Mouse (Mus musculus): Measurements from ENCODE around the gene Cep135. TPM values are rescaled to one million over a fixed set of nuclear protein-coding genes. Genes with fewer than 3 reads are reported as not detected.

Gene Cep135
- total RNA-seq (2021) = 6.4 and 6.6 TPM in 2 replicates
- long read RNA-seq, experiment 1 = 0 reads
- long read RNA-seq, experiment 2, full-length matches to known transcripts = 1 of 4 reads
- long read RNA-seq, experiment 2, partial matches to known transcripts = 0 of 4 reads
- long read RNA-seq, experiment 2, other reads (novel, unspliced or antisense) = 3 of 4 reads

DNA sequence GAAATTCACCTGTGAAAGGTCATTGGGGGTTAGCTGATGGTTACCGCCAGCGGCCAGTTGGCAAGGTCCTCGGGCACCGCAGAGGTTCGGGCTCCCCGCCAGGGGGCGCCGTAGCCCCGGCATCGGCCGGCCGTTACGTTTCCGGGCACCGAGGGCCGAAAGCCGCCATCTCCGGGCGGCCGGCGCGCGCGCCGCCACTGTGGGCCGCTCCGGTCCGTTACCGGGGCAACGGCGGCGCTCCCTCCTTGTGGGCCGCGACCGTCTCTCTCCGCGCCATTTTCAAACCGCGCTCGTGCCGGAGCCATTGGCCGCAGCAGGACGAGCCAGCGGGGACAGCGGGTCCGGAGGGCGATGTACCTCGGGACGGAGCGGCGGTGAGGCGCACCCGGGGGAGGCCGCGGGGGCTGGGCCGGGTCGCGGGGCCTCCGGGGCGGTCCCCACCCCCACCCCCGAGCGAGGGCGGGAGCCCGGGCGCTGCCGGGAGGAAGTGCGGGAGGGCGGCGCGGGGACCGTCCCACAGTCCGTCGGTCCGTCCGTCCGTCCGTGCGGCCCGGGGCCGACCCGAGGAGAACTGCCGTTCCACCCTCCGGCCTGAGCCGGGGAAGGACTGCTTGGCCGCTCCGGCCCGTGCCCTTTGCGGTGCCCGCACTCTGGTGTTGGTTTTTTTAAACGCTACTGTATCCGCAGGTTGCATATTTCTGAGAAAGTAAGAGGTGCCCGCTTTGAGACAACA, at the start of gene Cep135:
Cep135 (plus strand) TSS at position 148 of the 733 bp plus-strand sequence.
- DNase-seq = peak; percentile 96

DNA sequence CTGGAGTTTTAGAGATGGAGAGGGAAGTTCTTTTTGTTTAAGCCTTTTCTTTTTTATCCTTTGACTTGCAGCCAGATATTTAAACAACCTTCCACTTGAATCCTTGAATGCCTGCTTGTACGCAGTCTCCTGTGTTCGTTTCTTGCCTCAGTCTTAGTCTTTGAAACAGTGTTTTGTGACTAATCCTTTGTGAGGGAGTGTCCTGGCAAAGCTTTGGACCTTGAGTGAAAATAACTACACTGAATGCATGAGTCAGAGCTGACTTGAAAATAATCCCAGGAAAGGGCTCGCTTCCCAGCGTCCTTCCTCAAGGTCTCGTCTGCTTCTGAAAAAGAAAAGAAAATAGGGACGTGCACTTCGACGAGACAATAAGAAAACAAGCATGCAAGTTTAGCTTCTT, 48.3 kb upstream of the Cep135 start:
- peak; percentile 73 for DNase-seq

DNA sequence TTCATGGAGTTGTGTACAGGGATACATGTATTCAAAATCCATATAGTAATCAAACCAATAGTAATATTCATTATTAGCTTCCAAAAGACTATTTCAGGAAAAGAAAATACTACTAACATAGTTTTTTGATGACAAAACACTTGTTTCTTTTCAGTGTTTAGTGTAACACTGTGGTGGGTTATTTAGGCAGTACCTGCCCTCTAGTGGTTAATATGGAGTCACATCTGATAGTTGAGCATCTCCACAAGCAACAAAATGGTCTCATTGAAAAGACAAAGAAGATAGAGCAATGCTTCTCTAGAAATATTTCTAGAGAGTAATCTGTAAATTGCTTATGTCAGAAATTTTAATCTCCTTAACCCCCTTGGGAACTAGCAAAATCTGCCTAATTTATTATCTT, 47.7 kb upstream of the Cep135 start:
- no peak for DNase-seq

DNA sequence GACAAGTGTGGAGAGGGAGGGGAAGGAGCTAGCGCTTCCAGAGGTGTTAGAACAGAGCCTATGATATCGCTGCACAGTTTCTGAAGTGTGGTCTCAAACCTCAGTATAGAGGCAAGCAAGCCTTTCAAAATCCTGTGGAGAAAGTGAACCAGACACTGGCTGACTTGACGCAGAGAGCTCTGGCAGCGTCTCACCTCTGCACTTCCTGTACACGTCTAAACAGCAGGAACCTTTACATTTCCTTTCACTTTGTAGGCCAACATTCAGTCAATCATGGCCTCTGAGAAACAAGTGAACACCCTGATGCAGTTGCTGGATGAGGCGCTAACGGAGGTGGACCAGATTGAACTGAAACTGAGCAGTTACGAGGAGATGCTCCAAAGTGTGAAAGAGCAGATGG, 45.3 kb upstream of the Cep135 start:
- DNase-seq = no peak

DNA sequence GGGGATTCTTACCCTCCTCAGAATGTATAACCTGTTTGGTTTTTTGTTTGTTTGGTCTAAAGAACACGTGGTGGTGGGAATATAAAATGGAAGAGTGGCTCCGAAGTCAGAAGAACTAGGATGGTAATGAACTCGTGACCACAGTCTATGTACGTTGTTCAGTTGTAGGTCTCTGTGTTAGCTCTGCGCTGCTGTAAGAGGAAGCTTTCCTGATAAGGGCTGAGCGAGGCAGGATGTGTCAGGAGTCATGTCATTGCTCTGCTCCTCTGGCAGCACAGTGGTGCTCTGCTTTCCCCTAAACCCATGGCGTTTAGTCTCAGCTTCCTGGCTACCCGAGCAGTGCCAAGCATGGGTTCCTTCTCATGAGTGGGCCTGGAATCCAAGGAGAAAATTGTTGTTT, 38.1 kb upstream of the Cep135 start:
- DNase-seq = no peak

DNA sequence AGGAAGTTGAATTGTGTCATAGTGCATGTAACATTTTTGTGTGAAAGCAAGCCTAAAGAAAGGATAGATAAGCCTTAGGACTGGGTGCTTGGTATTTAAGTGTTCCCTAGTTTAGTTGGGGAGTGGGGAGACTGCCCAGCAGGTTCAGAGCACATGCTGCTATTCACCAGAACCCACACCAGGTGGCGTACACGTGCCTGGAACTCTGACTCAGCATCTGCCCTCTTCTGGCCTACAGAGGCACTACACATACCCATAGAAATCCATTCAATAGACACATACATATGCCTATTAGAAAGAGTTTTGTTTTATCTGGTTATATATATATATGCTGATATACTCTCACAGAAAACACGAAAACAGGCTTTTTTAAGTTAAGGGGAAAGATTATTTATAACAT, 23.2 kb upstream of the Cep135 start:
- DNase-seq = peak; percentile 84

DNA sequence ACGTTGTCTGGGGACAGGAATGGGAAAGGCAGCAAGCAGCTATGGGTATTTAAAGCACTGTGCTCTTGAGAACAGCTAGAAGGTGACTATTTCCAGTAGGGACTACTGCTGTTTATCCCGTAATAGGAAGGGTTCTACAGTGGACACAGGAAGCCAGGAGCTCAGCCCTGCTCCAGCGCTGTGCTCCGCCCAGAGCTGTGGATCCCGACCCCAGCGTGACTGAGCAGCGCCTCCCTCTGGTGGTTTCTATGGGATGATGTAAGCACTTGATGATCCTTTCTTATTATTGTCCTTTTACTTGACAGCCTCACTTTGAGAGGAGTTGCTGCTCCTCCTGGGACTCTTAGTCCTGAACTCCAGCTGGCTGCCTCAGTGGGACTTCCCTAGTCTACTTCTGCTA, 14.2 kb upstream of the Cep135 start:
- DNase-seq = no peak

DNA sequence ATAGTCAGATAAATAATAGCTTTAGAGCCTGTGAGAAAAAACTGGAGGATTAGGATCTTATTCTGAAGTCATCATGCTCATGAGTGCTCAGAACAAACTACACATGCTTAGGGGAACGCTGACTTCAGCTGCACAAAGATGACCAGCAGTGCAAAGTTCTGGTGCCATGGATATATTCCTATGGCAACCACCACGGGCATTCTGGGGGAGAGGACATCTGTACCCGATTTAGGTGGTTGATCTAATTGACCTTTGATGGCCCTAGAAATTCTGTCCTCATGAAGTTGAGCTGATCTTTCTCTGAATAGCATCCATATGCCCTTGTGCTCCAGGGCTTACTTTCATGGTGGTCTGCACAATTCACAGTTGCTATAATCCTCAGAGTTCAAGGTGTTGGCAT, 11.5 kb upstream of the Cep135 start:
- DNase-seq = no peak

DNA sequence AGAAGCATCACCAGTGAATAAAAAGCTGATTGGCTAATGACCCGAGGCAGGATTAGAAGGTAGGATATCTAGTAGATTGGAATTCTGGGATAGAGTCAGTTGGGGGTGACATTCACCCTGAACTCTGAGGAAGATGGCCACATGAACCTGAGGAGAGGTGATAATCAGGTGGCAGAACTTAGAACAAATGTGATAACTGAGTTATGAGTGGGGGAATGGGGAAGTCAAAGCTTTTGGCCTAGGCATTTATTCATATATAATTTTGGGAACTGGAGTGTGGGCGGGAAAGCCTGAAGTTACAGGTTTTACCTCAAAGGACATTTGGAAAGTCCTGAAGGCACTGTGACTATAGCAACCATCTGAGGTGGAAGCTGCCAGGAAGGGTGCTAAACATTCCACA, 3.1 kb upstream of the Cep135 start:
- no peak for DNase-seq

DNA sequence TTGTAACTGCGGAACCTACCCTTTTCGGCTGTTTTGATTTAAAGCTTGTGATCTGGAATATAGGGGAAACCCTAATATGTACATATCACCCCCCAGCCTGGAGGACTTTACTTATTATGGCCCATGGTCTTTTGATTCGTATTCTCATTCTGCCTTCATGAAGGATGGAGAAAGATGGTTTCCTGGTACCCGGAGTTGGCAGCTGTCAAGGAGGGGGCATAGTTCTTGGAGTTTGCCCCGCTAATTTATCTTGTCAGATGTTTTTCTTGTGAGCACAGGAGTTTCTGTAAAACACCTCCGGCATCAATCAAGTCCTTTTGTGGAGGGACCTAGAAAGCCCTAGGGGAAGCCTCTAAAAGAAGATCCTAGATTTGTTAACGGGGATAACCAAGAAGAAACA, 813 bp downstream of the Cep135 start:
- DNase-seq = no peak

DNA sequence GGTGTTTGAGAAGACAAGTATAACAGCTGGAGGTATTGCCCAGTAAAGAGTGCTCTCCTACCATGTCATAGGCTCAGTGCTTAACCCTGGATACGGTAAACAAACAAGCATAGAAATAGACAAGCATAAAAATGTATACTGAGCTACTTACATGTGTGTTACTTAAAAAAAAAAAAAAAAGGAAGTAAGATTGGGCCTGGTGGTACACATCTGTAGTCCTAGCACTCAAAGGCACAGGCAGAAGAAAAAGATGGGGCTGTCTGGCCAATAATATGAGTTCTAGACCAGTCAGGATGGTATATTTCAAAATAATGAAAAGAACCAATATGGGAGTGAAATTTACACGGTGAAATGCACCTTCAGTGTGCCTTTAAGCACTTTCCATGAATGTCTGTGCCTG, 1.5 kb downstream of the Cep135 start:
- DNase-seq = no peak

DNA sequence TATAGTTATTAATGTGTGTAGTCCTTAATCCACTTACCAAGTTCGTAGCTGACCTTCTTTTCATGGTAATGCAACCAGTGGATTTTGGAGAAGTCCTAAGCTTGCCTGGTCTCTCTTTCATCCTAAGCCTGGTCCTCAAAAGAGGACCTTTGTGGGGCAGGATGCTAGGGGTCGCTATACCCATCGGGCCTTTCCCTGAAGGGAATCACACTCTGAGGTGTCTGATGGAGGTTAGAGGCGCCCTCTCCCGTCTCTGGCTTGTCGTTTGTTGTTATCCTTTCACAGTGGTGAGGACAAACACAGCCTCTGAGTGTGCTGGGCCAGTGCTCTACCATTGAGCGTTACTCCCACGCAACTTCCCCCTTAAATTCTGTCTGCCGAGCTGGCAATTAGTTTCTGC, 3.4 kb downstream of the Cep135 start:
- DNase-seq = no peak

DNA sequence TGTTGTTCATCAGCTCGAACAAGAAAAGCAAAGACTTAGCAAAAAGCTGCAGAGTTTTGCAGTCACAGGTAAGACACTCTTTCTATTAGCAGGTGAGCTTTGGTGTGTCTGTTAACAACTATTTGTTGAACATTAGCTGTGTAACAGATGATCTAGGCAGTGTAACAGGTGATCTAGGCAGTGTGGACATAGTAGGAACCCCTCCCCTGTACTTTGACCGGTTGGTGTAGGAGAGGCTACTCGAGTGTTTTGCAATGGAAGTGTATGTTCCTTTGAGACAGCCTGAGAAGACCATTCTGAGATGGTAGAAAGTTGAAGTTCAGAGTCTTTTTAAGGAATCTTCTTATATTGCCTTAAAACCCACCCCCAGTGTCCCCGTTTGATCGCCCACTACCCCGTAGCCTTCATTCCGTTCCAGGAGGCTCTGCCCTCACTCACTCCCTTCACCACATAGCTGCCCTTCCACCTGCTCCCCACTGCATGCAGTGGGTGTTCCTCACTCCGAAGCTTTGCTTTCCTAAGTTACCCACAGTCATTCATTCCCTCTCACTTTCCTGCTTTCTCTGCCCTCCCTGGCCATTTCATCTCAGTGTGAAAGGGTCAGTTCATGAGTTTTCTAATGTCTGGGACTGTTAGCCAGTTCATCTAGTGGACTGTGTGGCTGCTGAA, 21.3 kb downstream of the Cep135 start:
- no peak for DNase-seq

DNA sequence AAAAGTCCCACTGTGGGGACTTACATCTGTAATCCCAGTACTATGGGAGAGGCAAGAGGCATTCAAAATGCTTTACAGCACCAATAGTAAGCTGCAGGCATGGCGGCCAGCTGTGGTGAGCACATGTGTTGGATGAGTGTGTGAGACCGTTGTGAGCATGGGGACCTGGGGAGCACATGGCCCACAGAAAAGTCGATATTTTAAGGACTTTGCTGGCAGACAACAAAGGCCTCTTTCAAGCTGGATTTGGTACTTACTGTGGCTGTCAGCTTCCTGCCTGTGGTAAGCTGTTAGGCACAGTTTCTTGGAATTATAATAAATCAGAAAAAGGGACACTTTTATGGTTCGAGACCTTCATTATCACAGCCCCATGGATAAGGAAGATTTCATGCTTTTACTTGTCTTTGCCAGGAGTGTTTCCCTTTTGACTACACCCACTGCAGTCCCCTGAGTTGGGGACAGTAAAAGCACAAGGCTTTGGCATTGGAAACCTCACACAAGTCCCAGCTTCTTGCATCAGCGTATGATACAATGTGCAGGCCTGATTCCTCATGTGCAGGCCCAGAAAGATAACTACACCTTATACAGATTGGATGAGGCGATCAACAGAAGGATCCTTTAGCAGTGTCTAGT, 24.5 kb downstream of the Cep135 start:
- no peak for DNase-seq

DNA sequence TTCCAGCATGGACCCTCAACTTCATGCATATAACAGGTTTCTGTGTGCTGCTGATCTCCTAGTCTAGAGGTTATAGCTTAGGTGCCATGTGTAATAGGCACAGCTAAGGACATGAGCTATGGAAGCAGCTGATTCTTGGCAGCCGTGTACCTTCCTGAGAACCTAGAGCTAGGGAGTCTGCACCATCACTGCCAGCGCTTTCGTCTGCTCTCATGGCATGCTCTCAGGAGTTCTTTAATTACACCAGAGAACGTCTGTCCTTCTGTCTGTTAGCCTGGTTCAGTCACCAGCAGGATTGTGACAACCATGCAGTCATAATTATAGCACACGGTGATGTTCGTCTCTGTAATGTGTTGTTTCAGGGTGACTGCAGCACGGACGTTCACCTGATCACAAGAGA, 26.8 kb downstream of the Cep135 start:
- no peak for DNase-seq

DNA sequence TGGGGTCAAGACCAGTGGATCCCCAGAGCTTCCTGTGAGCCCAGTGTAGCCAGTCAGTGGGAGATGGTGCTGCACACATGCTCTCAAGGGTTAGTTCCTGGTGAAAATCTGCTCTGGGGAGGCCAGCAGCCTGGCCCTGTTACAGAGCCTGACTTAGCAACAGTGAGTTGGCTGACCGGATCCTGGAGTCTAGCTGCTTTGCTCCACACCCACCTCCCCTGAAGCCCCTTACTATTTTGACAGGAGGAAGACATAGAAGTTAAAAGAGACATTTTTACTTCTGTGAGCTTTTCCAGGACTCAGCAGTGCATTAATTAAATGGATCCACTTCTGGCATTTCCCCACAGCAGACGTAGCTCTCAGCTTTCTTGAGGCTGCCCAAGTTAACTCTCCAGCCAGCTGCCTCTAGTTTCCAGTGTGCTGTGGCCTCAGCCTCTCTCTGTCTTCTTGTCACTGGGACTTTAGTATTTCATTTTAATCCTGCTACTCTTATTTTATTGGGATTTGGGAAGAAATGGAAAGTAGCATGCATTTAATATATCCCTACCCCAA, 27.8 kb downstream of the Cep135 start:
- DNase-seq = no peak

DNA sequence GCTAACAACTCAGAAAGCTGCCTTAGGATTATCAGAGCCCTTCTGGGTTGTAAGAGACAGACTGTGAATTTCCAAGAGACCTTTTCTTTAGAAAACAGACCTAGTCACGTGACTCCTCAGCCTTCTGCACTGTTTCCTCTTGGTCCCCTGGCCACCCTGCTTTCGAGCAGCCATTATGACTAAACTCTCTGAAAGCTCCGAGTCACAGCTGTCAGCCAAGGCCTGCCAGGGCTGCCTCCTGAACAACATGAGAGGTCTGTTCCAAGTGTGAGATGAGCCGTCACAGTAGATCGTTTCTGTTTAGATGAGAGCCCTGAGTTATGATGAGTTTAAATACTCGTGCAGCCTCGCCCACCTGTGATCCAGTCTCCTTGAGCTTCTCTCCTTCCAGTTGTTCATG, 30.3 kb downstream of the Cep135 start:
- no peak for DNase-seq

DNA sequence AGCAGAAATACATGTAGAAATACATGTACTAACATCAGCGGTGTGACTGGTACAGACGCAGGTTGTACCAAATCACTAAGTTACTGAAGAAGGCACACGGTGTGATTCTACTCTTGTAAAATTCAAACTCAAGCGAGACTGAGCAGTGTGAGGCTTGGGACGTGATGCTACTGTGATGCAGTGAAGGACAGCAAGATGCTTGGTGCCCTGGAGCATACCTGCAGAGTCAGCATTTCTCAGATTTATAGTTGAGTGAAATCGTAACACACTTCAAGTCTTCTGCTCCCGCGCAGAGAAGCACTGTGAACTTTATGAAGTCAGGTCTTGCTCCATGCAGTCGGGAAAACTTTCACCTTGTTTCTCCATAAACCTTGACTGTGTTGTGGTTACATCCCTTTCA, 35.3 kb downstream of the Cep135 start:
- DNase-seq = no peak

DNA sequence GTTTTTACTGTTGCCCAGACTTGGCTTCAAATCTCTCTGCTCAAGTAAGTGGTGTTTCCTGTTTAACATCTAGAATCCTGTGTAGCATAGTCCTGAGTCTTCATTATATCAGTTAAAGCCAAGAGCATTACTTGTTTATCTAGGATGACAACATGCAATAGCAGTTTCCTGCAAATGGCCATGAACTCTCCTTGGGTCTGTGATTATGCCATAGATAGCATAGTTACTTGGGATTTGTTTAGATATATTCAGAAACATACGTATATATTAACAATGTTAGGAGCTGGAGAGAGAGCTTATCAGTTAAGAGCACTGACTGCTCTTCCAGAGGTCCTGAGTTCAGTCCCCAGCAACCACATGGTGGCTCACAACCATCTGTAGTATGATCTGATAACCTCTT, 39.3 kb downstream of the Cep135 start:
- no peak for DNase-seq

DNA sequence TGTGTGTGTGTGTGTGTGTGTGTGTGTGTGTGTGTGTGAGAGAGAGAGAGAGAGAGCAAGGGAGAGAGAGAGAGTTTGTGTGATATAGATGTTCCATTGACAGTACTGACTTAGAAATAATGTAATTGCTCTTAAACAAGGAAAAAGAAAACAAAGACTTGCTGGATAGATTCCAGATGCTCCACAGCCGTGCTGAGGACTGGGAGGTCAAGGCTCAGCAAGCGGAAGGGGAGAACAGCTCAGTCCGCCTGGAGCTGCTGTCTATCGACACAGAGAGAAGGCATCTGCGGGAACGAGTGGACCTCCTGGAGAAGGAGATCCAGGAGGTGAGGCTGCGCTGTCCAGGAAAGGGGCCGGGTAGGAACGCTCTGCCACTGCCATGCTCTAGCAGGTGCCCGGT, 45.5 kb downstream of the Cep135 start:
- no peak for DNase-seq

DNA sequence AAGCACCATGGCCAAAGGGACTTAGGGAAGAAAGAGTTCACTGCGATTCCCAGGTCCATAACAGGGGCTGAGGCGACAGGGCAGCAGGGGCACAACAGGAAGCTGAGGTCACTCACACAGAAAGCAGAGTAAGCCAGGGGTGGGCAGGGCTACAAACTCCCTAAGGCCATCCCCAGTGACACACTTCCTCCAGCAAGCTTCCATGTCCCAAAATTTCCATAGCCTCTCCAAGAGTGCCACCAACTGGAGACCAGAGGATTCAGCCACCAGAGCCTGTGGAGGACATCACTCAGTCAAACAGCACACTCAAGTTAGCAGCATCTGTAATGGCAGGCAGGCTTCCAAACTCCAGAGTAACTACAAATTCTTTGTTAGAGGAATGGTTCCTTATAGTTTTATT, 47.1 kb downstream of the Cep135 start:
- DNase-seq = peak; percentile 23

DNA sequence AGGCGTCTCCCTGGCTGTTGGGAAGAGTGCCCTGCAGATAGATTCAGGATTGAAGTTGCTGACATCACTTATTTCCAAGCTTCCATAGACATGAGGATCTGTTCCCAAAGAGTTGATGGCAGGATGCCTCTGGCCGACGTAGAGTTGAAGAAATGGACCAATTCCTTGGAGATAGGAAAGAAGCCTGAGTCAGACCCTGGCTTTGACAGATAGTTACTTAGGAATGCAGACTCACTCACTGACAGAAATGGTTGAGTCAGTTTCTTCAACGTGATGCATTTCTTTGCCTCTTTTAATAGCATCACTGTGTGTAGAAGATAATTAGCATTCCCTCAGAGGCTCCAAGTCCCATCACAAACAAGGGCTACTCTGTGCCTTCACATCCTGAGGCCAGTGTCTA, 53.6 kb downstream of the Cep135 start:
- DNase-seq = no peak

DNA sequence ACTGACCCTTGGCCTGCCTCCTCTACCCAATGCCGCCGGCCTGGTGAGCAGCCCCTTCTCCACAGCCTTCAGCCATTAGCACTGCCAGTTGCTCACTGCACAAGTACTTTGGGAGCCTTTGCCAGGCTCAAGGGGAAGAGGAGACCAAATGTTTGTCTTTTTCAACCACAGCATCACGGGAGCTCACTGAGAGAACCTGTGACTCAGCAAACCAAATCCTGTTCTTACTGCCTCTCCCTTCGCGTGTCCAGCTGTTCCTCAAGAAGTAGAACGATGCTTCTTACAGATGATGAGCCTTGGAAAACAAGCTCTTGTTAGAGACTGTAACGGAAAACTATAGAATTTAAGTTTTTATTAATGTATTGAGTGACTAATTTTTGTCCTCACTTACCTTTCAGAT, 55.7 kb downstream of the Cep135 start:
- DNase-seq = no peak
